Mouse (Mus musculus) neural tube, embryonic 11.5 days (tissue): ENCODE measurements around the gene Ldlrad3. TPM values are rescaled to one million over a fixed set of nuclear protein-coding genes. Genes with fewer than 3 reads are reported as not detected.

Source experiments
- ATAC-seq: fragments of 200-750 bp; cut with Nextera tagmentation; 2 replicates; pipeline ENCODE4 v1.8.0; 2017; ENCODE audit warnings: moderate number of reproducible peaks, mild to moderate bottlenecking, moderate TSS enrichment, moderate library complexity; ENCODE audit not compliant: insufficient read depth, low FRiP score, low TSS enrichment
- DNase-seq: peaks from one replicate; pipeline ENCODE4 v3.0.0-alpha.2; 2015; ENCODE audit warnings: low spot score
- H3K27ac ChIP-seq: fragments of 300-500 bp; sonication (generic); 2 replicates; pipeline ENCODE4 v1.5.1; 2014; ENCODE audit warnings: low read depth, mild to moderate bottlenecking, low read length
- H3K27me3 ChIP-seq: fragments of 300-500 bp; sonication (generic); 2 replicates; pipeline ENCODE4 v1.6.1; 2014; ENCODE audit warnings: mild to moderate bottlenecking, low read length, mixed read lengths; ENCODE audit not compliant: control insufficient read depth, insufficient read depth
- H3K36me3 ChIP-seq: fragments of 300-500 bp; sonication (generic); 2 replicates; pipeline ENCODE4 v1.6.1; 2014; ENCODE audit warnings: mild to moderate bottlenecking, low read length, moderate library complexity, mixed read lengths; ENCODE audit not compliant: control insufficient read depth, insufficient read depth
- H3K4me1 ChIP-seq: fragments of 300-500 bp; sonication (generic); 2 replicates; pipeline ENCODE4 v1.6.1; 2014; ENCODE audit warnings: low read length, mixed read lengths; ENCODE audit not compliant: control insufficient read depth, insufficient read depth
- H3K4me2 ChIP-seq: fragments of 300-500 bp; sonication (generic); 2 replicates; pipeline ENCODE4 v1.6.1; 2014; ENCODE audit warnings: low read depth, mild to moderate bottlenecking, moderate library complexity
- H3K4me3 ChIP-seq: fragments of 300-500 bp; sonication (generic); 2 replicates; pipeline ENCODE4 v1.5.1; 2014; ENCODE audit warnings: low read depth, low read length
- H3K9ac ChIP-seq: fragments of 300-500 bp; sonication (generic); 2 replicates; pipeline ENCODE4 v1.6.1; 2014; ENCODE audit warnings: mild to moderate bottlenecking, low read length
- H3K9me3 ChIP-seq: fragments of 300-500 bp; sonication (generic); 2 replicates; pipeline ENCODE4 v1.6.1; 2016; ENCODE audit warnings: low read length; ENCODE audit not compliant: control insufficient read depth
- WGBS: fragments of 180-500 bp; shearing (Covaris S2); extraction: QIAGEN DNeasy Blood & Tissue Kit; methylation state at CpG from one replicate; pipeline ENCODE4 v1.1.7; 2014; 5-methylcytosine and 5-hydroxymethylcytosine counted together
- polyA plus RNA-seq: library from polyadenylated mRNA; unstranded; fragments of >200 nt; fragmentation: Nextera tagmentation; extraction: Ambion mirVana; gene quantifications from 2 replicates; pipeline ENCODE4 v1.2.1, GENCODE M21; 2014

Gene Ldlrad3
- 56.2 and 64.9 TPM in 2 replicates for polyA plus RNA-seq

DNA sequence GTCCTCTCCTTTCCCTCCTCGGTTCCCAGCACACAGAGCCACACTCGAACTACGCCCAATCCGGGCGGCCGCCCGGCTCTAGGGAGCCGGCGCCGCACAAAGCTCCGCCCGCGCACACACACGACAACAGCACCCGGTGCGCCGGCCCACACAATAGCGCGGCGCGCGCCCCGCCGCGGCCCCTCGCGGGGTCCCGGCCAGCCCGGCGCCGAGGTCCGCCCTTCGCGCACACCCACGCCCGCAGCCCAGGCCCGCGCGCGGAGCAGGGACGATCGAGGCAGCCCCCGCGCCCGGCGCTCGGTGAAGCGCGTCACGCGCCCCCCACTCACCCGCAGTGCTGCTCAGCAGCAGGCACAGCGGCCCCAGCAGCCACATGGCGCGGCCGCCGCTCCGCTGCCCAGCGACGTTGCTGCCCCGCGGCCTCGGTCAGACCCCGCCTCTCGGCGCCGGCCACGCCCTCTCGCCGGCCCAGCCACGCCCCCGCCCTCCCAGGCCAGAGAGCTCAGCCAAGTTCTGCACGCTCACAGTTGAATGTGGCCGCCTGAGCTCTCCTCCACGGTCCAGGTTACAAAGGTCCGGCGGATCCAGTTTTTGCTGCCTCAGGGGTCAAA is at the start of gene Ldlrad3:
TSS of gene Ldlrad3 (minus strand) at position 435 of the 611 bp plus-strand sequence.
- H3K4me3 ChIP-seq, result peak within 1 kb of the TSS; percentile 81
- DNase-seq (peak; percentile 92), ATAC-seq (peak; percentile 94)
- 0 out of 2 replicates have a peak, but pooled peaks cover 2% of the 10 kb centered on the region for H3K36me3 ChIP-seq
- peak within 1 kb of the TSS; percentile 86 for H3K27ac ChIP-seq
- WGBS, result under 1% methylated on average over 59 of the region's 77 CpGs
- peaks cover 10% of the 10 kb centered on the region for H3K4me1 ChIP-seq
- H3K9me3 ChIP-seq, result no peaks in the 10 kb centered on the region
- H3K9ac ChIP-seq, result peak within 1 kb of the TSS; percentile 91
- peak within 1 kb of the TSS; percentile 87 for H3K4me2 ChIP-seq
- H3K27me3 ChIP-seq, result no peaks in the 10 kb centered on the region

DNA sequence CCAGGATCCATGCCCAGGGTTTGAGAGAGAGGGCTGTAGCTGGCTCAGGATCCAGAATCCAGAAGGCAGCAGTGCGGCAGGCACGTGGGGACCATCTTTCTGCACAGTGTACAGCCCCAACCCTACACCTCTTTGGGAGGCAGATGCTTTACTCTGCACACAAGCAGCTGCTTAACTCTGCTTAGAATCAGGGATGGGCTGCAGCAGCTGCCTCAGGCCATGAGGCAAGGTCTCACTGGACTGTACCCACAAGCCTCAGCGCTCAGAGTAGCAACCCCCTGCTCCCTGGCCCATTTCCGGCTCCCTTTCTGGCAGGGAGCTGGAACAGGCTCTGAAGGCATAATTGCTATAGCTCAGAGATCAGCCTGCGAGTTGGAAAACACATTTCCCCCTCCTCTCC is 45.3 kb upstream of the Ldlrad3 start:
- peak; percentile 32 for DNase-seq
- Histone ChIP-seq H3K36me3 (no peaks in the 10 kb centered on the region), H3K27me3 (no peaks in the 10 kb centered on the region), H3K27ac (no peak overlapping the region), H3K9ac (no peak overlapping the region), H3K4me2 (no peak overlapping the region), H3K4me1 (no peaks in the 10 kb centered on the region), H3K9me3 (no peaks in the 10 kb centered on the region), H3K4me3 (no peak overlapping the region)
- WGBS, result 51% methylated on average over 5 of the region's 5 CpGs
- no peak for ATAC-seq

DNA sequence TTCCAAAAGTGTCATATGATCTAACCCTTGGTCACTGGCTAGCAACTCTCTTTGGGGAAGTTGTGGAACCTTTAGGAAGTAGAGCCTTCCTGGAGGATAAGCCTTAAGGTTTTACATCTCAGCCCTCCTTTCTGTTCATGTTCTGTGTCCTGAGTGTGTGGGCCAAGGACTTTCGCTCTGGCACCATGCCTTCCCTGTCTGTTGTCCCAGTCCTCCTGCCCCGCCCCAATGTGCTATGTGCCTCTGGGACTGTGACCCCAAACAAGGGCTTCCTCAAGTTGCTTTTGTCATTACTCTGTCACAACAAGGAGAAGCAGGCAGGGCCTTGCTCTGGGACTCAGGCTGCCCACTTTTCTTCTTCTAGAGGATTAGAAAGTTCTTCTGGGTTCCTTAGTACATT is 42.9 kb upstream of the Ldlrad3 start:
- WGBS, result 90% methylated on average over 2 of the region's 2 CpGs
- Histone ChIP-seq H3K9ac (no peak overlapping the region), H3K36me3 (no peaks in the 10 kb centered on the region), H3K4me1 (no peaks in the 10 kb centered on the region), H3K9me3 (no peaks in the 10 kb centered on the region), H3K4me2 (no peak overlapping the region), H3K4me3 (no peak overlapping the region), H3K27me3 (no peaks in the 10 kb centered on the region), H3K27ac (no peak overlapping the region)
- no peak for DNase-seq
- no peak for ATAC-seq

DNA sequence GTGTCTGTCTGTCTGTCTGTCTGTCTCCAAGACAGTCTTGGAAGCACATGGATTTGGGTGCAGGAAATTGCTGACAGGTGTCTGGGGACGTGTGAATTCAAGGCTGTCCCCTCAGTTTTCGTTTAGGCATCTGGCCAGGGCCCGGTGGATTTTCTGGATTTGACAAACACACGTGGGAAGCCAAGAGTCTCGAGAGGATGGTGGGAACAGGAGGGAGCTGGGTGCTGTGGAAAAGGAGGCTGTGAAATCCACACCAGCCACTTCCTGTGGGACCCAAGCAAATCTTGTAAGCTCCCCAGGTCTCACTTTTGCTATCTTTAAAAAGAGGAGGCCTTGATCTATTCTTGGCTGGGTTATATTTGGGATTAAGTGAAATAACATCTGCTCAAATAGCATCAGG is 42.1 kb upstream of the Ldlrad3 start:
- Histone ChIP-seq H3K36me3 (no peaks in the 10 kb centered on the region), H3K9me3 (no peaks in the 10 kb centered on the region), H3K4me2 (no peak overlapping the region), H3K4me3 (no peak overlapping the region), H3K9ac (no peak overlapping the region), H3K27me3 (no peaks in the 10 kb centered on the region), H3K27ac (no peak overlapping the region), H3K4me1 (peaks cover 4% of the 10 kb centered on the region; the same call in 1 of the 2 replicates)
- ATAC-seq (no peak), DNase-seq (no peak)
- 79% methylated on average over 5 of the region's 5 CpGs for WGBS

DNA sequence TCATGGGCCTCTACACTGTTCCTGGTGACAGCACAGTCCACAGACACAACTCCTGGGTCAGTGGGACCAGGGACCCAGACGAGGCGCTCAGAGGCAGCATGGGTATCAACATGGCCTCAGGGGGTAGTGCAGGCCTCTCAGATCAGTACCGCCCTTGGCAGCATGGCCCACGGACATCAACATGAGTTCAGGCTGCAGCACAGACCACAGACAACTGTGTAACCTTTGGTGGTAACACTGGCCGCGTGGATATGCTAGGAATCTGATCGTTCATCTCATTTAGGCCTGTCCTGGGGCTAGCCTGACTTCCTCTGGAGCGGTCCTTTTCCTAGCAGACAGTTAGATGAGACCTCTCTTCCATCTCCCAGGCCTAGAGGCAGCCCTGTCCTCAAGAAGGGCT is 41.7 kb upstream of the Ldlrad3 start:
- ATAC-seq (no peak), DNase-seq (no peak)
- 84% methylated on average over 8 of the region's 8 CpGs for WGBS
- Histone ChIP-seq H3K9me3 (no peaks in the 10 kb centered on the region), H3K36me3 (no peaks in the 10 kb centered on the region), H3K27me3 (no peaks in the 10 kb centered on the region), H3K9ac (no peak overlapping the region), H3K4me1 (peaks cover 5% of the 10 kb centered on the region; the same call in 1 of the 2 replicates), H3K4me2 (no peak overlapping the region), H3K4me3 (no peak overlapping the region), H3K27ac (no peak overlapping the region)

DNA sequence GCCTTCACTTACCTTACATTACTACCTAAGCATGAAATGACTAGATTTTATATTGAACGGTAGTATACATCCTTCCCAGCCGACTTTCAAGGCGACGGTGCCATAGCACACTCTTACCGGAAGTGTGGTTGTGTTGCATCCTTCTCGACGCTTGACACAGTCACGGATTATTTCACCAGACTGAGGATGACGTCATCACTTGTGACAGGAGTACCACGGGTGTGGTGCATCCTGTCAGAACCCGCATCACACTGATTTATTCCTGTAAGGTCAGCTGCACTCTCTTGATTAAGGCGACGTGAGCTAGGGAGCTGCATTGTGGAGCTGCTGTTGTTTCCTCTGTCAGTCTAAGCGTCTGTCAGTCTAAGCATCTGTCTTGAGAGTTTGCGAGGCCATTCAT is 40.1 kb upstream of the Ldlrad3 start:
- Histone ChIP-seq H3K36me3 (no peaks in the 10 kb centered on the region), H3K27me3 (no peaks in the 10 kb centered on the region), H3K4me3 (no peak overlapping the region), H3K4me2 (no peak overlapping the region), H3K27ac (no peak overlapping the region), H3K9me3 (no peaks in the 10 kb centered on the region), H3K4me1 (peaks cover 5% of the 10 kb centered on the region; the same call in 1 of the 2 replicates), H3K9ac (no peak overlapping the region)
- DNase-seq (no peak), ATAC-seq (no peak)
- WGBS, result 77% methylated on average over 15 of the region's 15 CpGs

DNA sequence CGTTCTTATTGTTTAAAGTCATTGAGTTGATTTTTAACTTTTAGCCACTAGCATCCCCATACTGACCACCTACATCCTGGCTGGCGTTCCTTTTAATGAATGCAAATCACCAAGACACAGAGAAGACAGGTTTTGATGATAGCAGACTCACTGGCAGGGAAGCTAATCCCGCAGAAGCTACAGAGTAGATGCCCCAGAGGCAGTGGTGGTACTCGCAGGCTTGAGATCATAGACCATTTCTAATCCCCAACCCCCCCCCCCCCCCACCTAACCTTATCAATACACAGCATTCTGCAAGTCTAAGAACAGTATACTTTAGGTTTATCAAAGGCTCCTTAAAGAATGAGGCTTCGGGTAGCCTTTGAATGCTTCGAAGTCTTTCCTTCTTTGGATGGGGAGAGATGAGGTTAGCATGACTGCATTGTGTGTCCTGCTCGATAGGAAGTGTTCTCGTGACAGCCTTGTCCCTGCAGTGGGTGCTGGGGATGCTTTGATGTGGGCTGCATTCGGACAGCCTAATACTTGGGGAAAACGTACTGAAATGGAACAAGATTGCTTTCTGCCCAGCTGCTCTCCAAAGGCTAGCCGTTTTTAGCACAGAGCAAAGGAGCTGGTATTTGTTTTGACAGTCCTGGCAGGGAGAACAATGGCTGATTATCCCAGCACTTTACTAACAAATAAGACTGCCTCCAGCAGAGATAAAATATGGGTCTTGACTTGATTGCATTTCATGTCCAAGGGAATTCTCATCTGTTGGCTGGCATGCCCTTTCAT is 37.4 kb upstream of the Ldlrad3 start:
- H3K27me3 ChIP-seq, result no peaks in the 10 kb centered on the region
- no peaks in the 10 kb centered on the region for H3K36me3 ChIP-seq
- no peak overlapping the region for H3K27ac ChIP-seq
- ATAC-seq (peak; percentile 31; the same call in 1 of the 2 replicates), DNase-seq (peak; percentile 29)
- H3K4me3 ChIP-seq, result no peak overlapping the region
- 25% methylated on average over 11 of the region's 11 CpGs for WGBS
- no peaks in the 10 kb centered on the region for H3K9me3 ChIP-seq
- no peak overlapping the region for H3K9ac ChIP-seq
- H3K4me1 ChIP-seq, result peaks cover 5% of the 10 kb centered on the region; the same call in 1 of the 2 replicates
- no peak overlapping the region for H3K4me2 ChIP-seq

DNA sequence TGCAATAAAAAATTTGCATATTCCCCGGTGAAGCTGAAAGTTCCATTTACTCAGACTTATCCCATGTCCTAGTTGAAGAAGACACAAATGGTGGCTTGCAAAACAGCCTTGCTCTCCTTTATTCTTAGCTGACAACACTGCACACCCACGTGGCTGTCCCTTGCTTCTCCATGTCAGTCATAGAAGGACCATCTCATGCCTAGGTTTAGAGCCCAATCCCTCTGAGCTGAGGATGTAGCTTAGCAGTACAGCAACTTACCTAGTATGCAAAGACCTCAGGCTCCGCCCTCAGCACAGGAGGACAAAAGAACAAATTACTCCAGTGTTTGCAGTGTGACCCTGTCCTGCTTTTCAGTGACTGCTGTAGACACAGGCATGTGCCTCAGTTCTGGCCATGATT is 36.6 kb upstream of the Ldlrad3 start:
- WGBS, result 61% methylated on average over 3 of the region's 3 CpGs
- Histone ChIP-seq H3K9ac (no peak overlapping the region), H3K27me3 (no peaks in the 10 kb centered on the region), H3K36me3 (no peaks in the 10 kb centered on the region), H3K4me2 (no peak overlapping the region), H3K4me3 (no peak overlapping the region), H3K27ac (no peak overlapping the region), H3K4me1 (peaks cover 5% of the 10 kb centered on the region; the same call in 1 of the 2 replicates), H3K9me3 (no peaks in the 10 kb centered on the region)
- no peak for DNase-seq
- no peak for ATAC-seq

DNA sequence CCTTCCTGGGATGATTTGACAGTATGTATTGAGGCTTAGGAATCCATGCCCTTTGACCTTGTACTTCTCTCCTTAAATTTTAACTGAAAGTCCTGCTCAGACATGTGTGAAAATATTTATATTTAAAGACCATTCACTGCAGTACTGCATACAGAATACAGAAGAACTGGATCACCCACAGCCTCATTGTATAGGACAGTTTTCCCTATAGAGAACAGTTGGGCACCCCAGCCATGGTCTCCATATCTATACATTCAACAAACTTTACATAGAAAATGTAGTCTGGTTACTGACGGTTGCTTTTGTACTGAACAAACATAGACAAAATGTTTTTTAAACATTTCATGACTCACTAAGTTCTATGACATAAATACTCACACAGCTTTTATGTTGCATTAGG is 30.6 kb upstream of the Ldlrad3 start:
- Histone ChIP-seq H3K9me3 (no peaks in the 10 kb centered on the region), H3K4me1 (0 out of 2 replicates have a peak, but pooled peaks cover 2% of the 10 kb centered on the region), H3K36me3 (no peaks in the 10 kb centered on the region), H3K27ac (no peak overlapping the region), H3K9ac (no peak overlapping the region), H3K4me3 (no peak overlapping the region), H3K27me3 (no peaks in the 10 kb centered on the region), H3K4me2 (no peak overlapping the region)
- ATAC-seq (no peak), DNase-seq (no peak)
- WGBS, result 91% methylated on average over 1 of the region's 1 CpGs
